Mouse (Mus musculus) testis, adult 2 months (tissue): ENCODE results near the gene Atat1.

Experiments used
- CTCF ChIP-seq: fragments of 200-500 bp; IDR thresholded peaks from 2 replicates; pipeline ENCODE4 v1.5.1; 2012; ENCODE audit warnings: low read depth, mild to moderate bottlenecking, inconsistent platforms, low read length, moderate library complexity; ENCODE audit not compliant: control insufficient read depth, insufficient read depth, insufficient replicate concordance
- POLR2A ChIP-seq: fragments of 200-500 bp; IDR thresholded peaks from 2 replicates; pipeline ENCODE4 v1.6.1; 2012; ENCODE audit warnings: low read depth, mild to moderate bottlenecking, inconsistent platforms, low read length, moderate library complexity; ENCODE audit not compliant: control insufficient read depth

- TF ChIP-seq CTCF = no peak
- TF ChIP-seq POLR2A = no peak
Observed at GRCm38 (mm10) chr17:35874721-35875120, 35.2 kb downstream of the Atat1 start.
